Mouse (Mus musculus): ENCODE measurements around the gene Rps3a1. TPM values are rescaled to one million over a fixed set of nuclear protein-coding genes. Genes with fewer than 3 reads are reported as not detected.
A peak's percentile ranks its signal among the peaks of the same experiment; 100 is the strongest.

The Rps3a1 gene
- polyA plus RNA-seq (2015; fragmentation: Nextera tagmentation; extraction: Ambion mirVana) = 1,526 and 1,685 TPM in 2 replicates

DNA sequence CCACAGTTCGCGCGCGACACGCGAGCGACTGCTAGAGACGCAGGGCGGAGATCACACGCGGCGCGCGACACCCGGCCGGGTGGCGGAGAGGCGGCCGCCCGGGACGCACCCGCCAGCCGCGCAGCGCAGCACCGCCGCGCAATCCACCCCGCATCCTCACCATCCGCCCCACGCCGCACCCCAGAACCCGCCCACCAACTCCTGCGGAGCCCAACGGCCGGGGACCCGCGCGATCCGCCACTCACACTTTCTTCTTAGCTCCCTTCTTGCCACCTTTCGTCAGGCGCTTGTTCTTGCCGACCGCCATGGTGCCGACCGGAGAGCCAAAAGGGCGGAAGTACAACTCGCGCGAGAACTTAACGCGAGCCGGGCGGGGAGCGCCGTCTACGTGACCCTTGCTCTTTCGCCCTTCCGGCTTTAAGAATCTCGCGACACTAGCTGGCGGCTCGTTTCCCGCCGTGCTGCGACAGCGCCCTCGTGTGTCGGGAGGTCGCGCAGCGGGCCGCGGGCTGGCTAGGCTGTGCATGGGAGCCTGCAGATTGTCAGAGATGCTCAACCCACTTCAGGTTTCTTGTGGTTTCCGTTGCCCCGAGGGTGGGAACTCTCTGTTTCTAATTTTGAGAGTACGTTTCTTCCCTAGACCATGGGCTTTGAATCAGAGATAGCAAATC lies at the start of gene Rps3a1:
TSS of gene Rps3a1 (minus strand) at position 440 of the 671 bp plus-strand sequence.
- H3K27me3 ChIP-seq (ENCODE audit: insufficient read depth, low read length) = no peaks in the 10 kb centered on the region
- H3K36me3 ChIP-seq (ENCODE audit: insufficient read depth, low read length) = peaks cover 19% of the 10 kb centered on the region
- H3K4me3 ChIP-seq (replicated peaks; ENCODE audit: low read depth, low read length) = peak within 1 kb of the TSS; percentile 86
- peak; percentile 99 for DNase-seq (ENCODE audit: low spot score)
- peak; percentile 94 for ATAC-seq (replicated peaks; ENCODE audit: low FRiP score, low read depth)
- H3K9me3 ChIP-seq (replicated peaks; ENCODE audit: low read length) = no peaks in the 10 kb centered on the region
- H3K9ac ChIP-seq (ENCODE audit: low read depth, low read length) = peak within 1 kb of the TSS; percentile 98
- H3K4me1 ChIP-seq (replicated peaks; ENCODE audit: insufficient read depth, low read length) = no peaks in the 10 kb centered on the region
- TF ChIP-seq CTCF (IDR thresholded peaks at IDR 0.05; ENCODE audit: low read depth) = peak; percentile 99
- under 1% methylated on average over 77 of the region's 77 CpGs for WGBS
- H3K27ac ChIP-seq = peak within 1 kb of the TSS; percentile 90
- peak within 1 kb of the TSS; percentile 70 for H3K4me2 ChIP-seq (ENCODE audit: low read length)

DNA sequence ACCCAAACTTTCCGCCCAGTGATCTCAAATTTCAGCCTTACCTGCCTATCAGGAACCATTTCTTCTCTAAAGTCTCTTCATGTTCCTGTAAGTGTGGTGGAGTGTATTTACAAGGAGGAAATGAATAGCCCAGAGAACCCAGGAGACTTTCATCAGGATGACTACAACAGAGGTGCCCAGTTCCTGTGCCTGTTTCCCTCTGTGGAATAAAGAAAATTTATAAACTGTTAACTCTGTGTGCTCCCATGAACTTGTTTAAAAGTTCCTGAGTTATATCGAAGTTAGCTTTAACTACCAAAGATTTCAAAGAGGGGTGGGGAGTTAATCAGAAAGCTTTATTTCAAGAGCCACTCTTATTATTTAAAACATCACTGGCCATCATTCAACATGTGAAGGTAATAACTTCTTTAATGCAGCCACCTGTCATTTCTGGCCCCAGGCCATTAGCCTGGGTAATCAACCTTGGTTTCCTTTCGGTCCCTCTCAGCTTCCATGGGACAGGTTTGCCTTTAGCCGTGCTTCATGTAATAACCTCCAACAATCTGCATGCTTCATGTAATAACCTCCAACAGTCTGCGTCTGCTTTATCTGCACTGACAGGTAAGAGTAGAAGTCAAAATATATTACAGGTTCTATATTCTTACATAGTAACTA lies 45.4 kb upstream of the Rps3a1 start:
- no peak for ATAC-seq (replicated peaks; ENCODE audit: low FRiP score, low read depth)
- Histone ChIP-seq H3K4me3 (replicated peaks; ENCODE audit: low read depth, low read length) (no peak overlapping the region), H3K27ac (no peak overlapping the region), H3K27me3 (ENCODE audit: insufficient read depth, low read length) (no peaks in the 10 kb centered on the region), H3K4me1 (replicated peaks; ENCODE audit: insufficient read depth, low read length) (no peaks in the 10 kb centered on the region), H3K9ac (ENCODE audit: low read depth, low read length) (no peak overlapping the region), H3K9me3 (replicated peaks; ENCODE audit: low read length) (no peaks in the 10 kb centered on the region), H3K4me2 (ENCODE audit: low read length) (no peak overlapping the region), H3K36me3 (ENCODE audit: insufficient read depth, low read length) (no peaks in the 10 kb centered on the region)
- peak; percentile 15 for DNase-seq (ENCODE audit: low spot score)
- 32% methylated on average over 5 of the region's 5 CpGs for WGBS
- no peak for TF ChIP-seq CTCF (IDR thresholded peaks at IDR 0.05; ENCODE audit: low read depth)

DNA sequence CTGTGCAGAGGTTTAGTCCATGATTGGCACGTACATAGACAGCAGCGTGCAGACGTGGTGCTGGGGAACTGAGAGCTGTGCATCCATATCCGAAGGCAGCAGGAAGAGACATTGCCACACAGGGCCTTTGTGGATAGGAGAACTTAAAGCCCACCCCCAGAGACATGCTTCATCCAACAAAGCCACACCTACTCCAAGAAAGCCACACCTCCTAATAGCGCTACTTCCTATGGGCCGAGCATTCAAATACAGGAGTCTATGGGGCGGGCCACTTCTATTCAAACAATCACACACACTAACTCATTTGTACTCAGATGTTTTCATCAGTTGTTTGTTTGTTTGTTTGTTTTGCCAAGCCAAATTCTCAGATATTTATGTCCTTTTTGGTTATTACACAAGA lies 42.0 kb upstream of the Rps3a1 start:
- Histone ChIP-seq H3K27ac (no peak overlapping the region), H3K9me3 (replicated peaks; ENCODE audit: low read length) (no peaks in the 10 kb centered on the region), H3K4me3 (replicated peaks; ENCODE audit: low read depth, low read length) (no peak overlapping the region), H3K36me3 (ENCODE audit: insufficient read depth, low read length) (no peaks in the 10 kb centered on the region), H3K4me1 (replicated peaks; ENCODE audit: insufficient read depth, low read length) (no peaks in the 10 kb centered on the region), H3K4me2 (ENCODE audit: low read length) (no peak overlapping the region), H3K9ac (ENCODE audit: low read depth, low read length) (no peak overlapping the region), H3K27me3 (ENCODE audit: insufficient read depth, low read length) (no peaks in the 10 kb centered on the region)
- TF ChIP-seq CTCF (IDR thresholded peaks at IDR 0.05; ENCODE audit: low read depth) = no peak
- ATAC-seq (replicated peaks; ENCODE audit: low FRiP score, low read depth) = no peak
- WGBS = 91% methylated on average over 7 of the region's 7 CpGs
- DNase-seq (ENCODE audit: low spot score) = no peak

DNA sequence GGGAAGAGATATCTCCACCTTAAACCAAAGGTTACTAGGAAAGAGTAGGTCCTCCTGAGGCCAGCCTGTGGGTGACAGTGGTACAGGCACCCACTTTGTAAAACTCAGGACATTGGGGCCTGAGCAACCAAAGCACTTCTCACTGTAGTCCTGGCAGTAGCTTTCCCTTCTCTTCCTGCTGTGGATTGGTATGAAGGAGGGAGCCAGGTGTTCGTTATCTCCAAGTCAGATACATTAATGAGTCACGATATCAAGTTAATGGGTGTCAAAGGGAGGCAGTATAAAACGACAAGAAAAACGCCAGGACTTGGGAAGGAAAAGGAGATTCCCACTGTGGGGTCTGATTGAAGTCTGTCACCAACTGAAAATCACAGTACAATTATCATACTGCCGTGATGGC lies 38.6 kb upstream of the Rps3a1 start:
- no peaks in the 10 kb centered on the region for H3K27me3 ChIP-seq (ENCODE audit: insufficient read depth, low read length)
- DNase-seq (ENCODE audit: low spot score) = peak; percentile 23
- ATAC-seq (replicated peaks; ENCODE audit: low FRiP score, low read depth) = no peak
- H3K36me3 ChIP-seq (ENCODE audit: insufficient read depth, low read length) = no peaks in the 10 kb centered on the region
- H3K27ac ChIP-seq = no peak overlapping the region
- H3K4me2 ChIP-seq (ENCODE audit: low read length) = no peak overlapping the region
- H3K9me3 ChIP-seq (replicated peaks; ENCODE audit: low read length) = no peaks in the 10 kb centered on the region
- H3K4me1 ChIP-seq (replicated peaks; ENCODE audit: insufficient read depth, low read length) = no peaks in the 10 kb centered on the region
- no peak overlapping the region for H3K4me3 ChIP-seq (replicated peaks; ENCODE audit: low read depth, low read length)
- no peak for TF ChIP-seq CTCF (IDR thresholded peaks at IDR 0.05; ENCODE audit: low read depth)
- 28% methylated on average over 5 of the region's 5 CpGs for WGBS
- H3K9ac ChIP-seq (ENCODE audit: low read depth, low read length) = no peak overlapping the region

DNA sequence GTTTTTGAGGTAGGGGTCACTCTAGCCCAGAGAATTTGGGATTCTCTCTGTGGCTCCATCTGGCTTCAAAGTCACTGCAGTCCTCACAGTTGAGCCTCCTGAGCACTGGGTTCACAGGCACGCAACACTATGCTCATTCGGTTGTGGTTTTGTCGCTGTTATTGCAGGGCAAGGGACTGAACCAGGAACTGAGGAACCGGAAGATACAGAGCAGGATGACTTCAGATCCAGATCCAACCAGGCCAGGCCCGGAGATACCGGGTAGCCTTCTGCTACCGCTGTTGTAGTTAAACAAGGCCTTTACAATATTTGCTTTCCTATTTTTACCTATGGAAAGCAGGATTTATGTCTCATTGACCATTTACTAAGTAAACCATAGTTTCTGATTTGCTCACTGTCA lies 37.2 kb upstream of the Rps3a1 start:
- Histone ChIP-seq H3K4me3 (replicated peaks; ENCODE audit: low read depth, low read length) (no peak overlapping the region), H3K9me3 (replicated peaks; ENCODE audit: low read length) (no peaks in the 10 kb centered on the region), H3K9ac (ENCODE audit: low read depth, low read length) (no peak overlapping the region), H3K4me1 (replicated peaks; ENCODE audit: insufficient read depth, low read length) (no peaks in the 10 kb centered on the region), H3K27me3 (ENCODE audit: insufficient read depth, low read length) (no peaks in the 10 kb centered on the region), H3K27ac (no peak overlapping the region), H3K36me3 (ENCODE audit: insufficient read depth, low read length) (no peaks in the 10 kb centered on the region), H3K4me2 (ENCODE audit: low read length) (no peak overlapping the region)
- DNase-seq (ENCODE audit: low spot score) (no peak), ATAC-seq (replicated peaks; ENCODE audit: low FRiP score, low read depth) (no peak)
- WGBS = 92% methylated on average over 7 of the region's 7 CpGs
- TF ChIP-seq CTCF (IDR thresholded peaks at IDR 0.05; ENCODE audit: low read depth) = no peak

DNA sequence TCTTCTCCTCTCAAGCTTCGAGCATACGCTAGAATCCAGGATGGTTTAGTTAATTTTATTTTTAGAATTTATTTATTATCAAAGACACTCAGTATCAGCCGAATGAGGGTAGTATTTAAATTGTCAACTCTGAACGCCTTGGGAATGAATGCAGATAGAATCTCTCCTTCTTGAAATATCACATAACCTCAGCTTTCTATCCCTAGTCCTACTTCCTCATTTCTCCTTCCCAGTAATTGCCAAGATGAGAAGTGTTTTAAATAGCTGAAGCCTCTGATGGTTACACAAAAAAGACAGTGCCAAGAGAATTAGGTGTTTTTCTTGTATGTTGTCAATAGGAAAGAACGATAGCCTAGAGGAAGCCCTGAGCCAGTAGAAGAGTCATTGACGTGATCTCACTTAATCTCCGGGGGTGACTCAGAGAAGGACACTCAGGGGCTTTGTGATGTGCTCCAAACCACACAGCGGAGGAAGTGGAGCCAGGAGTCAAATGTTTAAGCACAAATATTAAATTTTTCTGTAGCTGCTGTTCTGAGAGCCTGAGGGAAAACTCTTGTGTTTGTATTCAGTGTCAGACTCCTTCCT lies 26.4 kb upstream of the Rps3a1 start:
- Histone ChIP-seq H3K4me1 (replicated peaks; ENCODE audit: insufficient read depth, low read length) (no peaks in the 10 kb centered on the region), H3K27ac (no peak overlapping the region), H3K27me3 (ENCODE audit: insufficient read depth, low read length) (no peaks in the 10 kb centered on the region), H3K36me3 (ENCODE audit: insufficient read depth, low read length) (no peaks in the 10 kb centered on the region), H3K4me3 (replicated peaks; ENCODE audit: low read depth, low read length) (no peak overlapping the region), H3K9me3 (replicated peaks; ENCODE audit: low read length) (no peaks in the 10 kb centered on the region), H3K9ac (ENCODE audit: low read depth, low read length) (no peak overlapping the region), H3K4me2 (ENCODE audit: low read length) (no peak overlapping the region)
- 69% methylated on average over 8 of the region's 8 CpGs for WGBS
- ATAC-seq (replicated peaks; ENCODE audit: low FRiP score, low read depth) = no peak
- DNase-seq (ENCODE audit: low spot score) = no peak
- TF ChIP-seq CTCF (IDR thresholded peaks at IDR 0.05; ENCODE audit: low read depth) = no peak

Data from kidney, postnatal 0 days (tissue).